Mouse (Mus musculus): ENCODE data around the gene Olfr661. TPM values are rescaled to one million over a fixed set of nuclear protein-coding genes. Genes with fewer than 3 reads are reported as not detected.

Gene Olfr661
- not detected for polyA plus RNA-seq (2012; fragmentation: generic; extraction: Trizol)
- long read RNA-seq, experiment 1: 0 reads
- long read RNA-seq, experiment 2: 0 reads

DNA sequence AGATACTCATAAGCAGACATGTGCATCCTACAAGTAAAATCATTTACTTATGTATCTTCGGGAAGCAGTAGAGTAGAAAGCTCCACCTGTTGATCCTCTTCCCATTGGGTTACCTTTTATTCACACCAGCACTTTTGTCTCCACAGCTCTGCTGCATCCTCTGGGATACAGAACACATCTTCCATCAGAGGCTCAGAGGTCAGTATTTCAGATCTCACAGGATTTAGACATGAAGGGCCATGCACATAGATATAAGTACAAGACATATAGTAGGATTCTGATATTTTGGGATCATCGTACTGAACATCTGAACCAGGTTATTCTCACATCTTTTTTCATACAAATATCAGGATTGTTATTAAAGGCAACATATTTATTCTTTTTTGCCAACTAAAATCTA lies at the start of gene Olfr661:
Olfr661 (plus strand) TSS at position 301 of the 400 bp plus-strand sequence.
- Histone ChIP-seq H3ac (ENCODE audit: control insufficient read depth, insufficient read length, low read depth) (no peak within 1 kb of the TSS), H3K79me2 (ENCODE audit: control insufficient read depth, insufficient read depth) (no peaks in the 10 kb centered on the region), H3K79me3 (ENCODE audit: low read depth) (no peaks in the 10 kb centered on the region), H3K4me3 (ENCODE audit: insufficient read depth, poor library complexity, severe bottlenecking) (no peak within 1 kb of the TSS), H3K27me3 (ENCODE audit: control insufficient read depth, insufficient read depth, insufficient read length) (no peaks in the 10 kb centered on the region), H3K36me3 (ENCODE audit: control insufficient read depth, insufficient read depth) (no peaks in the 10 kb centered on the region)
- no peak for TF ChIP-seq MYOD1 (IDR thresholded peaks at IDR 0.05; ENCODE audit: control insufficient read depth, insufficient read length, low read depth)
- TF ChIP-seq CTCF (IDR thresholded peaks at IDR 0.05; ENCODE audit: control insufficient read depth, insufficient read depth, insufficient read length): no peak
- no peak for TF ChIP-seq USF1 (IDR thresholded peaks at IDR 0.05; ENCODE audit: low read depth)
- no peak for TF ChIP-seq MYOG (IDR thresholded peaks at IDR 0.05; ENCODE audit: control insufficient read depth, extremely low read depth, insufficient read length)
- TF ChIP-seq MAX (IDR thresholded peaks at IDR 0.05): no peak
- TF ChIP-seq CEBPB (IDR thresholded peaks at IDR 0.05; ENCODE audit: low read depth): no peak
- no peak for TF ChIP-seq FOSL1 (IDR thresholded peaks at IDR 0.05; ENCODE audit: insufficient read depth, low read length, poor library complexity, severe bottlenecking)

GRCm38 (mm10) chr7:104646841-104647482 lies 39.3 kb upstream of the Olfr661 start, which contains the start of gene Olfr658:
TSS of gene Olfr658 (minus strand) at chr7:104647305.
- H3K4me3 ChIP-seq (ENCODE audit: insufficient read depth, poor library complexity, severe bottlenecking): no peak within 1 kb of the TSS
- TF ChIP-seq MYOD1 (IDR thresholded peaks at IDR 0.05; ENCODE audit: control insufficient read depth, insufficient read length, low read depth) (no peak), MYOG (IDR thresholded peaks at IDR 0.05; ENCODE audit: control insufficient read depth, extremely low read depth, insufficient read length) (no peak), CTCF (IDR thresholded peaks at IDR 0.05; ENCODE audit: control insufficient read depth, insufficient read depth, insufficient read length) (no peak), CEBPB (IDR thresholded peaks at IDR 0.05; ENCODE audit: low read depth) (no peak), MAX (IDR thresholded peaks at IDR 0.05) (no peak), FOSL1 (IDR thresholded peaks at IDR 0.05; ENCODE audit: insufficient read depth, low read length, poor library complexity, severe bottlenecking) (no peak), USF1 (IDR thresholded peaks at IDR 0.05; ENCODE audit: low read depth) (no peak)

DNA sequence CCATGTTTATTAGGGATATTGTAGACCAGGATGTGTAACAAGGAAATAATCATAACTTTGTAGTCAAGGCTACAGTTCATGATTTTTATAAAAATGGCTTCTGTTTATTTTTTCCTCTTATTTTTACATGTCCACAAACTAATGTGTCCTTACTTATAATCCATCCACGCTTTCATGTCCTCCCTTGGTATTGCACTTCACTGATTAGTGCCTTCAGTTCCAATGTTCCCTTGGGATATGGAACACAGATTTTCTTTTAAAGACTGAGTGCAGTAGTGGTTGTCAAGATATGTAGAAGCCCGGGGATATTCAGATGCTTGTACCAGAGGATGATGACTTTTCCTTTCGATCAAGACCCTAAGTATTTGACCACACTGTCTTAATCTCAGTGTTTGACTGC lies 19.8 kb upstream of the Olfr661 start, which contains the start of gene Olfr659:
Olfr659 (plus strand) TSS at position 301 of the 400 bp plus-strand sequence.
- H3K79me3 ChIP-seq (ENCODE audit: low read depth): no peaks in the 10 kb centered on the region
- H3K27me3 ChIP-seq (ENCODE audit: control insufficient read depth, insufficient read depth, insufficient read length): no peaks in the 10 kb centered on the region
- TF ChIP-seq USF1 (IDR thresholded peaks at IDR 0.05; ENCODE audit: low read depth) (no peak), CTCF (IDR thresholded peaks at IDR 0.05; ENCODE audit: control insufficient read depth, insufficient read depth, insufficient read length) (no peak), CEBPB (IDR thresholded peaks at IDR 0.05; ENCODE audit: low read depth) (no peak), FOSL1 (IDR thresholded peaks at IDR 0.05; ENCODE audit: insufficient read depth, low read length, poor library complexity, severe bottlenecking) (no peak), MAX (IDR thresholded peaks at IDR 0.05) (no peak), MYOD1 (IDR thresholded peaks at IDR 0.05; ENCODE audit: control insufficient read depth, insufficient read length, low read depth) (no peak), MYOG (IDR thresholded peaks at IDR 0.05; ENCODE audit: control insufficient read depth, extremely low read depth, insufficient read length) (no peak)
- no peaks in the 10 kb centered on the region for H3K79me2 ChIP-seq (ENCODE audit: control insufficient read depth, insufficient read depth)
- no peak within 1 kb of the TSS for H3K4me3 ChIP-seq (ENCODE audit: insufficient read depth, poor library complexity, severe bottlenecking)
- no peaks in the 10 kb centered on the region for H3K36me3 ChIP-seq (ENCODE audit: control insufficient read depth, insufficient read depth)
- no peak within 1 kb of the TSS for H3ac ChIP-seq (ENCODE audit: control insufficient read depth, insufficient read length, low read depth)

More at GRCm38 (mm10) chr7:104646841-104647482, 39.3 kb upstream of the Olfr661 start, which contains the start of gene Olfr658:
- Histone ChIP-seq H3K79me2 (ENCODE audit: control insufficient read depth, insufficient read depth) (no peaks in the 10 kb centered on the region), H3K27me3 (ENCODE audit: control insufficient read depth, insufficient read depth, insufficient read length) (no peaks in the 10 kb centered on the region), H3K36me3 (ENCODE audit: control insufficient read depth, insufficient read depth) (no peaks in the 10 kb centered on the region), H3ac (ENCODE audit: control insufficient read depth, insufficient read length, low read depth) (no peak within 1 kb of the TSS), H3K79me3 (ENCODE audit: low read depth) (no peaks in the 10 kb centered on the region)

Other genes starting within 250 kb of the Olfr661 start
- gene Trim30a, start 221.3 kb upstream of the Olfr661 start, polyA plus RNA-seq (2012; fragmentation: generic; extraction: Trizol): not detected
- not detected for gene Trim30d, start 178.7 kb upstream of the Olfr661 start, polyA plus RNA-seq (2012; fragmentation: generic; extraction: Trizol)
- gene Olfr651, start 136.4 kb upstream of the Olfr661 start, polyA plus RNA-seq (2012; fragmentation: generic; extraction: Trizol): not detected
- gene Olfr652, start 125.6 kb upstream of the Olfr661 start, polyA plus RNA-seq (2012; fragmentation: generic; extraction: Trizol): not detected
- gene Olfr653, start 109.2 kb upstream of the Olfr661 start, polyA plus RNA-seq (2012; fragmentation: generic; extraction: Trizol): not detected
- not detected for gene Olfr654, start 99.5 kb upstream of the Olfr661 start, polyA plus RNA-seq (2012; fragmentation: generic; extraction: Trizol)
- gene Olfr655, start 84.7 kb upstream of the Olfr661 start, polyA plus RNA-seq (2012; fragmentation: generic; extraction: Trizol): not detected
- not detected for gene Olfr656, start 72.5 kb upstream of the Olfr661 start, polyA plus RNA-seq (2012; fragmentation: generic; extraction: Trizol)
- not detected for gene Olfr657, start 61.7 kb upstream of the Olfr661 start, polyA plus RNA-seq (2012; fragmentation: generic; extraction: Trizol)
- not detected for gene Olfr658, start 39.2 kb upstream of the Olfr661 start, polyA plus RNA-seq (2012; fragmentation: generic; extraction: Trizol)
- not detected for gene Olfr659, start 19.7 kb upstream of the Olfr661 start, polyA plus RNA-seq (2012; fragmentation: generic; extraction: Trizol)
- gene Usp17le, start 91.0 kb downstream of the Olfr661 start, polyA plus RNA-seq (2012; fragmentation: generic; extraction: Trizol): 0.19 TPM
- 0.25 TPM for gene Usp17lb, start 156.1 kb downstream of the Olfr661 start, polyA plus RNA-seq (2012; fragmentation: generic; extraction: Trizol)
- gene Usp17la, start 170.5 kb downstream of the Olfr661 start, polyA plus RNA-seq (2012; fragmentation: generic; extraction: Trizol): 0.77 TPM
- gene Olfr665, start 191.5 kb downstream of the Olfr661 start, polyA plus RNA-seq (2012; fragmentation: generic; extraction: Trizol): not detected
- not detected for gene Olfr666, start 209.5 kb downstream of the Olfr661 start, polyA plus RNA-seq (2012; fragmentation: generic; extraction: Trizol)
- gene Olfr667, start 235.0 kb downstream of the Olfr661 start, polyA plus RNA-seq (2012; fragmentation: generic; extraction: Trizol): not detected
- gene Olfr668, start 241.6 kb downstream of the Olfr661 start, polyA plus RNA-seq (2012; fragmentation: generic; extraction: Trizol): not detected
- not detected for gene Olfr669, start 247.7 kb downstream of the Olfr661 start, polyA plus RNA-seq (2012; fragmentation: generic; extraction: Trizol)